Mouse (Mus musculus) fat pad, adult 2 months (tissue): ENCODE results near the gene Necap2.
A peak's percentile ranks its signal among the peaks of the same experiment; 100 is the strongest.

Experiments used
- DNase-seq: peaks from one replicate; pipeline ENCODE4 v3.0.0-alpha.2; 2011; ENCODE audit warnings: low read depth, low spot score; ENCODE audit errors: extremely low read depth

Necap2 gene

GRCm38 (mm10) chr4:141074109-141074508 lies 4.0 kb downstream of the Necap2 start:
- no peak for DNase-seq

GRCm38 (mm10) chr4:141073661-141074060 lies 4.5 kb downstream of the Necap2 start:
- no peak for DNase-seq

- no peak for DNase-seq
Measured at GRCm38 (mm10) chr4:141072502-141072901, 5.7 kb downstream of the Necap2 start.

- DNase-seq, result no peak
Measured at GRCm38 (mm10) chr4:141069731-141070130, 8.4 kb downstream of the Necap2 start.

- DNase-seq, result no peak
Measured at GRCm38 (mm10) chr4:141068655-141069054, 9.5 kb downstream of the Necap2 start.

GRCm38 (mm10) chr4:141067516-141068046 lies 10.6 kb downstream of the Necap2 start:
- DNase-seq, result no peak

- DNase-seq, result no peak
Measured at GRCm38 (mm10) chr4:141066709-141067515, 11.2 kb downstream of the Necap2 start.

- no peak for DNase-seq
Measured at GRCm38 (mm10) chr4:141065123-141065522, 13.0 kb downstream of the Necap2 start.

GRCm38 (mm10) chr4:141064104-141064659 lies 14.0 kb downstream of the Necap2 start:
- no peak for DNase-seq

- peak; percentile 67 for DNase-seq
Measured at GRCm38 (mm10) chr4:141060426-141061301, 17.5 kb downstream of the Necap2 start, which contains the start of gene Crocc. Gene Crocc, minus strand, starts transcription at chr4:141060550.

GRCm38 (mm10) chr4:141059616-141060425 lies 18.3 kb downstream of the Necap2 start:
- DNase-seq, result no peak

- no peak for DNase-seq
Measured at GRCm38 (mm10) chr4:141058835-141059234, 19.3 kb downstream of the Necap2 start.

- no peak for DNase-seq
Measured at GRCm38 (mm10) chr4:141056970-141057369, 21.2 kb downstream of the Necap2 start.

- no peak for DNase-seq
Measured at GRCm38 (mm10) chr4:141053568-141054161, 24.5 kb downstream of the Necap2 start.

- DNase-seq, result no peak
Measured at GRCm38 (mm10) chr4:141053138-141053537, 25.0 kb downstream of the Necap2 start.

GRCm38 (mm10) chr4:141052442-141052841 lies 25.7 kb downstream of the Necap2 start:
- DNase-seq, result no peak

- no peak for DNase-seq
Measured at GRCm38 (mm10) chr4:141049476-141049835, 28.7 kb downstream of the Necap2 start.

- no peak for DNase-seq
Measured at GRCm38 (mm10) chr4:141048810-141049475, 29.2 kb downstream of the Necap2 start.

GRCm38 (mm10) chr4:141044816-141045215 lies 33.3 kb downstream of the Necap2 start:
- DNase-seq, result no peak

GRCm38 (mm10) chr4:141041117-141041516 lies 37.0 kb downstream of the Necap2 start:
- DNase-seq, result no peak
